ENCODE assay signal across 19 mouse cellular contexts in genomic region chr7:4857321-4857720, GRCm38 (mm10). TPM values are rescaled to one million over a fixed set of nuclear protein-coding genes. Genes with fewer than 3 reads are reported as not detected.
DNase-seq lines count a peak whose midpoint lies in the region; TF ChIP-seq lines count a peak whose summit lies in the region.
"Had no signal": no experiment of that assay in that cellular context is flagged by ENCODE, and none has a peak within 500 bp of the region (broad histone marks: within the 10 kb centered on the region; RNA-seq: fewer than 3 reads in every experiment).

No protein-coding gene starts in this region.

- no peak overlapping the region for H3K4me3 ChIP-seq in left cerebral cortex, adult 2 months
- H3K4me3 ChIP-seq: embryonic facial prominence, embryonic 13.5 days; embryonic facial prominence, embryonic 15.5 days; erythroblast, embryonic 14.5 days; forebrain, embryonic 10.5 days; forebrain, embryonic 12.5 days had no signal

- TF ChIP-seq CTCF in left cerebral cortex, adult 2 months (IDR thresholded peaks at IDR 0.05), result no peak

- peak; percentile 47 for DNase-seq in left cerebral cortex, postnatal 4 days
- DNase-seq in left cerebral cortex, adult 2 months (ENCODE audit: extremely low spot score in 1 of 2, low spot score in 2 of 2), result no peak
- peak; percentile 38 for DNase-seq in right cerebral cortex, postnatal 4 days
- DNase-seq in right cerebral cortex, adult 2 months (ENCODE audit: low spot score in 2 of 2), result no peak
- DNase-seq in thymus, postnatal 4 days, result peak; percentile 61
- no peak for DNase-seq in thymus, adult 18-20 months
- DNase-seq: adrenal gland, adult 2 months; adrenal gland, postnatal 10 days; adrenal gland, postnatal 25 days; cerebellum, adult 11 months; cerebellum, adult 9-11 months; embryo, embryonic 11 days had no signal

- H3K27ac ChIP-seq in left cerebral cortex, adult 2 months, result no peak overlapping the region
- H3K27ac ChIP-seq: embryonic facial prominence, embryonic 13.5 days; embryonic facial prominence, embryonic 15.5 days; forebrain, embryonic 10.5 days; forebrain, embryonic 12.5 days had no signal

- intact Hi-C loops in left cerebral cortex, postnatal 4 days (cut with DNase I), result no loop called here
- intact Hi-C loops in left cerebral cortex, adult 2 months (cut with DNase I), result no loop called here

RNA-seq across cellular contexts. Expression of gene Isoc2b, which starts 12.7 kb away (rescaled TPM):
- total RNA-seq in left cerebral cortex, postnatal 4 days (2021), result 1 to 10 TPM; 1.2 to 1.9 TPM
- total RNA-seq in left cerebral cortex, adult 2 months (2021), result 1 to 10 TPM; 6.9 to 9.3 TPM

RNA-seq across cellular contexts. Expression of gene Shisa7, which starts 12.8 kb away (rescaled TPM):
- 100 to 1,000 TPM; 112 to 126 TPM for total RNA-seq in left cerebral cortex, postnatal 4 days (2021)
- total RNA-seq in left cerebral cortex, adult 2 months (2021), result 100 to 1,000 TPM; 134 to 138 TPM
- total RNA-seq: MEL had no signal

RNA-seq across cellular contexts. Expression of gene Isoc2a, which starts 19.6 kb away (rescaled TPM):
- 1 to 10 TPM; 6.2 to 6.5 TPM for total RNA-seq in left cerebral cortex, postnatal 4 days (2021)
- 10 to 100 TPM; 11.3 to 12.6 TPM for total RNA-seq in left cerebral cortex, adult 2 months (2021)

RNA-seq across cellular contexts. Expression of gene Ube2s, which starts 44.9 kb away (rescaled TPM):
- 100 to 1,000 TPM; 176 to 203 TPM for total RNA-seq in left cerebral cortex, postnatal 4 days (2021)
- total RNA-seq in left cerebral cortex, adult 2 months (2021), result 100 to 1,000 TPM; 104 to 117 TPM

RNA-seq across cellular contexts. Expression of gene Gm36210, which starts 49.0 kb away (rescaled TPM):
- under 1 TPM; 0.50 to 0.74 TPM for total RNA-seq in left cerebral cortex, postnatal 4 days (2021)
- under 1 TPM; 0.27 to 0.28 TPM for total RNA-seq in left cerebral cortex, adult 2 months (2021)
- total RNA-seq: adrenal gland, postnatal 10 days; adrenal gland, postnatal 25 days; common myeloid progenitor, adult 5-6 weeks had no signal

Comparison
In these comparisons a context has a peak if more than half of its experiments do, and no peak if none do; other contexts are left out.
1. DNase-seq: peak in left cerebral cortex, postnatal 4 days (single experiment), right cerebral cortex, postnatal 4 days (single experiment) and thymus, postnatal 4 days (single experiment); none in left cerebral cortex, adult 2 months (0 of 2), right cerebral cortex, adult 2 months (0 of 2) and thymus, adult 18-20 months (0 of 2).